Mouse (Mus musculus) spleen, postnatal 4 days (tissue): ENCODE results near the gene Aff1.

ENCODE experiments used
- DNase-seq, 2 experiments: peaks; one replicate each; pipeline ENCODE4 v3.0.0; 2022; ENCODE audit warnings: low spot score in 2 of 2

The Aff1 gene

GRCm38 (mm10) chr5:103725268-103726149 lies 33.3 kb downstream of the Aff1 start:
- DNase-seq = peak in 1 of 2 experiments; percentile 53

DNA sequence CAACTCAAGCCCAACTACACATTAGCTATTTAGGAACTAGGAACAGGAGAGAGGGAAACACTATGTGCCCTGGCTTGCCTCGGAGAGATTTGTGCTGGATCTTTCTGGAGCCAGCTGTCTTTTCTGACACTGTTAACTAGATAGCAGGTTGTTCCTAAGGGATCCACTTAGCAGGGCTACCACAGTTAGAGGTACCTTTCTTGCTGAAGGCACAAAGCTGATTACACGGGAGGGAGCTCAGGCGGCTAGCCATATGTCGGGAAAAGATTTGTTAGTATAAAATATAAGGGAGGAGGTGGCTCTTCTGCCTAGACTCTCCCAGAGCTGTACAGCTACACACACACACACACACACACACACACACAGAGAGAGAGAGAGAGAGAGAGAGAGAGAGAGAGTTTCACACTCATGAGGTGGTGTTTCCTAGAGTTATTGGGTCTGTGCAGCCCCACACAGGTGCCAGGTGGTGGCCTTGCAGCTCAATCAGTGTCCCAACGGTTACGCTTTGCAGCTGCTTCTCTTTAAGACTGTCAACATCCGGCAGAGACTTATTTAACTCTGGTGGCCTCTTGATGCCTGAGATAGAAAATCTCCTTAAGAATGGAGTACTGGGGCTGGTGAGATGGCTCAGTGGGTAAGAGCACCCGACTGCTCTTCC lies 34.2 kb downstream of the Aff1 start:
- peak; percentile 26 to 63 for DNase-seq

- peak in 1 of 2 experiments; percentile 51 for DNase-seq
Observed at GRCm38 (mm10) chr5:103727777-103728395, 35.7 kb downstream of the Aff1 start.

- DNase-seq = peak in 1 of 2 experiments; percentile 45
Observed at GRCm38 (mm10) chr5:103729225-103729624, 37.1 kb downstream of the Aff1 start.

- no peak for DNase-seq
Observed at GRCm38 (mm10) chr5:103730142-103730541, 38.0 kb downstream of the Aff1 start.

DNA sequence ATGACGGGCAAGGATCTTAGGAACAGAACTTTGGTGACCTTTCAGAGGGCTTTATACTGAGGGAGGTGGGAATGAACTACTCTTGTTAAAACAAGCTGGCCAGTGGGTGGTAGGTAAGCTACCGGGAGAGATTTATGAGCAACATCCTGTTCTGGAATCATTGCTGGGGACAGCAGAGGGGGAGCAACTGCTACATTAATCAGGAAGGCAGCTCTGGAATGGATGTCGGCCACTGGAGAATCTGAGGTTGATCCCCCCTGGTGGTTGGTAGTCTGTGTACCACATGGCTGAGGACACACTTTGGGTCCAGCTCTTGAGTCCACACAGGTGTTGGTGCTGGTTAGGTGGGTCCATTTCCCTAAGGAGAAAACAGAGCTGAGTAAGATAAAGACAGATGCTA lies 38.6 kb downstream of the Aff1 start:
- DNase-seq = peak in 1 of 2 experiments; percentile 49

GRCm38 (mm10) chr5:103732581-103732980 lies 40.4 kb downstream of the Aff1 start:
- DNase-seq = no peak

GRCm38 (mm10) chr5:103735411-103736112 lies 43.4 kb downstream of the Aff1 start:
- no peak for DNase-seq

- no peak for DNase-seq
Observed at GRCm38 (mm10) chr5:103736553-103737207, 44.5 kb downstream of the Aff1 start.

- DNase-seq = peak; percentile 82
Observed at GRCm38 (mm10) chr5:103737208-103738066, 45.3 kb downstream of the Aff1 start.

- no peak for DNase-seq
Observed at GRCm38 (mm10) chr5:103738509-103738908, 46.3 kb downstream of the Aff1 start.

DNA sequence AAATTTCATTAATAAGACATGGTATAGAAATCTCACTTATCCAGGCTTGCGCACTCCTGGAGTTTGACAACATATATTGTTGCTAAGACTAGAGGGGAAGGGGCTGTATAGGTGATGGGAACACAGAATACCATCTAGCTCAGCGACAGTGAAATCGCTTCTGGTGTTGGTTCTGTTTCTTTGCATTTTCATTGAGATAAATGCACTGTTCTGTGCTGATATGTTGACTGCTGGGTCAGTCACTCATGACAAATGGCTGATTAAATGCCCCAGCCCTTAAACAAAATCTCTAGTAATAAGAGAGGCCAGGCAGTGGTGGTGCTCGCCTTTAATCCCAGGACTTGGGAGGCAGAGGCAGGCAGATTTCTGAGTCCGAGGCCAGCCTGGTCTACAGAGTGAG lies 47.0 kb downstream of the Aff1 start:
- no peak for DNase-seq

DNA sequence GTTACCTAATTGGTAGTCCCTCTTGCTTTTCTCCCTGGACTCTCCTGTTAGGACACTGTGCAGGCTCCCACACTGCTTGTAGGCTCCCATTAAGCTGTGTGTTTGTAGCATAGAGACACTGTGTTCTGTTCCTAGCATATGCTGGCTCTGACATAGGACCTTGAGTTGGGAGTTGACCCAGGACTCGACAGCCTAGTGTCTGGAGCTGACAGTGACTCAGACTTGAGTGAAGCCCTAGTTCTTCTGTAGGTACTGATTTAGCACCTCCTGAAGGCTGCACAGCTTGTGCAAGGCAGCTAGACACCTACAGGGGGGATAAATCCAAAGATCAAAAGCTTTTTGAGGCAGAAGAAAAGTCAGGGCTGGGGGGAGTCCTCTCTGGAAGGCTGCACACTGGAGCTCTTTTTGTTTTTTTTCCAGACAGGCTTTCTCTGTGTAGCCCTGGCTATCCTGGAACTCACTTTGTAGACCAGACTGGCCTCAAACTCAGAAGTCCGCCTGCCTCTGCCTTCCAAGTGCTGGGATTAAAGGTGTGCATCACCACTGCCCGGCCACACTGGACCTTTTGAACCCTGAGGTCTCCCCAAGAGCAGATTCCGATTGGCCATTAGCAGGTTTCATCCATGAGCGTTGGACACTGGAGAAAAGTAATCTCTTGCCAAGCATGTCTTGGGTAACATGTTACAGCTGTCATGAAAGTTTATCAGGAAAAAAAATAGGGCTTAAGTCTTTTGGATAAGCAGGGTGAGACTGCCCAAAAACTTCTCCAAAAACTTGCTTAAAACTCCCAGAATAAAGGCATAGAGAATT lies 48.1 kb downstream of the Aff1 start:
- DNase-seq = peak in 1 of 2 experiments; percentile 59

- DNase-seq = peak in 1 of 2 experiments; percentile 57
Observed at GRCm38 (mm10) chr5:103740903-103741246, 48.7 kb downstream of the Aff1 start.

GRCm38 (mm10) chr5:103741443-103741842 lies 49.3 kb downstream of the Aff1 start:
- DNase-seq = no peak

- DNase-seq = peak; percentile 65 to 74
Observed at GRCm38 (mm10) chr5:103741992-103742391, 49.8 kb downstream of the Aff1 start.

DNA sequence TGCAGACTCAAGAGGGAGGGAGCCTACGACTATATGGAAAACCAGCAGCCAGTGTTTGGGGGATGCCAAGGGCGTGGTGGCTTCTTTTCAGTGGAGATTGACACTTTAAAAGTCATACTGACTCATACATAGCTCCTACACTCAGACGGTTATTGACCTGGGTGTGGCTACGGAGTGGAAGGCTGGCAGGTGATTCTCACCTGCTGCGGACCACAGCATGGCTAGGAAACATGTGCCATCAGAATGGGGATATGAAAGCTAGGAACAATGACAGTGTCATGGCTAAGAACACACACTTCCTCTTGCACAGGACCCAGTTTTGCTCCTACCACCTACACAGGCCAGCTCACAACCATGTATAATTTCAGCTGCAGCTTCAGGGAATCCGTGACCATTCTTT lies 52.4 kb downstream of the Aff1 start:
- peak in 1 of 2 experiments; percentile 62 for DNase-seq

DNA sequence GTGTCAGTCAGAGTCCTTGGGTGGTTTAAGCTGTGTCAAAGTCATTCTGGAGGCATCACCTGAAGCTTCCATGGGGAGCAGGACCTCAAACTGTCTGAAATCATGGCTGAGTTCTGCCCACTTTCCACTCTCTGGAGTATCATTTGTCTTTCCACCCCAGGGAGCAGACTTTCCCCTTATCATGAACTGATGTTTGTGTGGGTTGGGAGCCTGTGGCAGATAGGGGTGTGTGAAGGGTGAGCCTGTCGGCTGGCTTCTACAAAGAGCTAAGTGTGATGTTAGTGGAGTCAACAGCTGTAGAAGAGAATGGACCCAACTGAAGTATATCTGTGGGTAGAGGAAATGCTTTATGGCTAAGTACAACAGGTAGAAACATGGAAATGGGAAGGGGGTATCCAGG lies 53.5 kb downstream of the Aff1 start:
- peak in 1 of 2 experiments; percentile 66 for DNase-seq

DNA sequence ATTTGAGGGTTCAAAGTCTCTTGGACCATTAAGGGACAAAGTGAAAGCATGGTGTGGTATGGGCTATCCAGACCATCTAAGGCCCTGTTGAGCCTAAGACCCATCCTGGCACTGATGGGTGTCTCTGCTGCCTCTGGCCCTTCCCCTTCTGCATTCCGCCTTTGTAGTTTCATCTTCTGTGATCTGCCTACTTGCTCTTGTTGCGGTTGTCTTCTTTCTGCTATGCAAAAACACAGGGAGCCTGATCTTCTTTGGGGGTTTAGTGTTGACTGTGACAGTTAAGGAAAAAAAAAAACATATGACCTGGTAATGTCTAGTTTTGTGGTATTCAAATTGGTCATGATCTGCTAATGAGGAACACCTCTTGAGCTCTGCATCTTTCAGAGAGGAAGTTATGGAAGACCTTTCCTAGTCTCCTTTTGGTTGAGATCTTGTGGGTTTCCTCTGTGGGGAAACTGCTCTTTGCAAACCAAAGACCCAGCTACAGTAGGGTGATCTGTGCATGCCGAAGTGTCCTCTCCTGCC lies 54.4 kb downstream of the Aff1 start:
- DNase-seq = peak in 1 of 2 experiments; percentile 66
